Mouse (Mus musculus) cortical plate, adult 2 months (tissue): ENCODE measurements at regions not wholly inside any gene's neighbourhood (a gene's known extent, or its start where the extent isn't known, plus 50 kb on each side); places are given as distances from the start of the nearest gene placed in this dataset.

Experiments used
- CTCF ChIP-seq: fragments of 200-500 bp; IDR thresholded peaks from 2 replicates; pipeline ENCODE4 v1.5.1; 2011; ENCODE audit warnings: mild to moderate bottlenecking, control low read depth, low read length; ENCODE audit not compliant: insufficient read depth; ENCODE audit errors: extremely low read depth
- POLR2A ChIP-seq: fragments of 200-500 bp; IDR thresholded peaks from 2 replicates; pipeline ENCODE4 v1.6.1; 2011; ENCODE audit warnings: mild to moderate bottlenecking, low read length, control low read depth; ENCODE audit not compliant: insufficient read depth; ENCODE audit errors: extremely low read depth

DNA sequence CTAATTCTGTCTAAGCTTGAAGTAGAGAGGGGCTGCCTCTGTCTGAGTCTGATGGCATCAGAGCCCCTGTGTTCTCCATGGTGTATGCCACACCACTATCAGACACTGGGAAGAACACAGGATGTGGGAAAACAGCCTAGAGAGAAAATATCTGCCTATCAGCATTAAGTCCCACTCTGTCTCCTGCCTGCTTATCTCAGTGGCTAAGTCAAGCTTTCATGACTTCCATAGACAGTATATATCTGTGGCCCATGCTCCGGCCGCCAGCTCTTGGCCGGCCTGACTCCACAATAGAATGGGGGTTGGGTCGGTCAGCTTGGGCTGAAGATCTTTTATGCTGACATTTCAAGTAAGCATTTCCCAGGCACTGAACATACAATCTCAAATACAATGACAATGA lies 92.0 kb upstream of the Sox9 start:
- no peak for TF ChIP-seq CTCF
- no peak for TF ChIP-seq POLR2A
